Mouse (Mus musculus) embryonic facial prominence, embryonic 15.5 days (tissue): ENCODE results near the gene Vipr1. TPM values are rescaled to one million over a fixed set of nuclear protein-coding genes. Genes with fewer than 3 reads are reported as not detected.

ENCODE experiments used
- ATAC-seq: fragments of 200-750 bp; cut with Nextera tagmentation; 2 replicates; pipeline ENCODE4 v1.8.0; 2017; ENCODE audit warnings: low read depth, moderate TSS enrichment; ENCODE audit not compliant: insufficient number of reproducible peaks, low FRiP score, low TSS enrichment
- H3K27ac ChIP-seq: fragments of 300-500 bp; sonication (generic); replicated peaks from 2 replicates; pipeline ENCODE4 v1.5.1; 2015; ENCODE audit warnings: mild to moderate bottlenecking, inconsistent platforms
- H3K27me3 ChIP-seq: fragments of 300-500 bp; sonication (generic); 2 replicates; pipeline ENCODE4 v1.6.1; 2015; ENCODE audit warnings: inconsistent platforms
- H3K36me3 ChIP-seq: fragments of 300-500 bp; sonication (generic); 2 replicates; pipeline ENCODE4 v1.6.1; 2015; ENCODE audit warnings: mild to moderate bottlenecking, inconsistent platforms
- H3K4me1 ChIP-seq: fragments of 300-500 bp; sonication (generic); 2 replicates; pipeline ENCODE4 v1.6.1; 2015; ENCODE audit warnings: inconsistent platforms
- H3K4me2 ChIP-seq: fragments of 300-500 bp; sonication (generic); replicated peaks from 2 replicates; pipeline ENCODE4 v1.6.1; 2015; ENCODE audit warnings: mild to moderate bottlenecking, inconsistent platforms
- H3K4me3 ChIP-seq: fragments of 300-500 bp; sonication (generic); replicated peaks from 2 replicates; pipeline ENCODE4 v1.5.1; 2015; ENCODE audit warnings: mild to moderate bottlenecking, inconsistent platforms
- H3K9ac ChIP-seq: fragments of 300-500 bp; sonication (generic); 2 replicates; pipeline ENCODE4 v1.6.1; 2015; ENCODE audit warnings: inconsistent platforms
- H3K9me3 ChIP-seq: fragments of 300-500 bp; sonication (generic); replicated peaks from 2 replicates; pipeline ENCODE4 v1.6.1; 2016; ENCODE audit warnings: inconsistent platforms
- WGBS: fragments of 180-500 bp; shearing (Covaris S2); methylation state at CpG from one replicate; pipeline ENCODE4 v1.1.7; 2015; 5-methylcytosine and 5-hydroxymethylcytosine counted together
- polyA plus RNA-seq: library from polyadenylated mRNA; unstranded; fragments of >200 nt; fragmentation: Nextera tagmentation; extraction: Ambion mirVana; gene quantifications from 2 replicates; pipeline ENCODE4 v1.2.1, GENCODE M21; 2015

The Vipr1 gene
- polyA plus RNA-seq, 1 experiment from 2014 or later = 0.63 TPM

GRCm38 (mm10) chr9:121663467-121663866 is 21.0 kb downstream of the Vipr1 start:
- H3K4me3 ChIP-seq = no peak overlapping the region
- WGBS = 72% methylated on average over 6 of the region's 6 CpGs
- H3K9me3 ChIP-seq = no peaks in the 10 kb centered on the region
- no peak overlapping the region for H3K9ac ChIP-seq
- H3K4me2 ChIP-seq = no peak overlapping the region
- ATAC-seq = no peak
- no peaks in the 10 kb centered on the region for H3K36me3 ChIP-seq
- H3K27me3 ChIP-seq = peaks cover 19% of the 10 kb centered on the region
- H3K27ac ChIP-seq = no peak overlapping the region
- 0 out of 2 replicates have a peak, but pooled peaks cover 5% of the 10 kb centered on the region for H3K4me1 ChIP-seq

- H3K27ac ChIP-seq = no peak overlapping the region
- no peak overlapping the region for H3K4me2 ChIP-seq
- WGBS = 63% methylated on average over 5 of the region's 5 CpGs
- peaks cover 26% of the 10 kb centered on the region for H3K27me3 ChIP-seq
- H3K36me3 ChIP-seq = no peaks in the 10 kb centered on the region
- peaks cover 5% of the 10 kb centered on the region; the same call in 1 of the 2 replicates for H3K4me1 ChIP-seq
- H3K4me3 ChIP-seq = no peak overlapping the region
- ATAC-seq = no peak
- H3K9ac ChIP-seq = no peak overlapping the region
- H3K9me3 ChIP-seq = no peaks in the 10 kb centered on the region
These were observed 21.6 kb downstream of the Vipr1 start for GRCm38 (mm10) chr9:121664104-121664503.

- Histone ChIP-seq H3K27ac (no peak overlapping the region), H3K4me2 (no peak overlapping the region), H3K9ac (no peak overlapping the region), H3K9me3 (no peaks in the 10 kb centered on the region), H3K4me1 (peaks cover 18% of the 10 kb centered on the region), H3K4me3 (no peak overlapping the region), H3K36me3 (no peaks in the 10 kb centered on the region), H3K27me3 (peaks cover 47% of the 10 kb centered on the region)
- no peak for ATAC-seq
- 60% methylated on average over 16 of the region's 16 CpGs for WGBS
These were observed 24.6 kb downstream of the Vipr1 start for GRCm38 (mm10) chr9:121666957-121667630.

- no peaks in the 10 kb centered on the region for H3K36me3 ChIP-seq
- H3K4me3 ChIP-seq = no peak overlapping the region
- 74% methylated on average over 11 of the region's 11 CpGs for WGBS
- H3K9me3 ChIP-seq = no peaks in the 10 kb centered on the region
- H3K4me1 ChIP-seq = peaks cover 21% of the 10 kb centered on the region
- no peak for ATAC-seq
- no peak overlapping the region for H3K9ac ChIP-seq
- no peak overlapping the region for H3K4me2 ChIP-seq
- H3K27ac ChIP-seq = no peak overlapping the region
- H3K27me3 ChIP-seq = peaks cover 47% of the 10 kb centered on the region
These were observed 25.3 kb downstream of the Vipr1 start for GRCm38 (mm10) chr9:121667822-121668221.

- H3K9ac ChIP-seq = peak overlapping the region; percentile 22
- H3K9me3 ChIP-seq = no peaks in the 10 kb centered on the region
- ATAC-seq = no peak
- no peaks in the 10 kb centered on the region for H3K36me3 ChIP-seq
- WGBS = 3% methylated on average over 28 of the region's 28 CpGs
- peaks cover 21% of the 10 kb centered on the region for H3K4me1 ChIP-seq
- no peak overlapping the region for H3K27ac ChIP-seq
- H3K4me3 ChIP-seq = peak overlapping the region; percentile 37
- H3K4me2 ChIP-seq = peak overlapping the region; percentile 68
- peaks cover 47% of the 10 kb centered on the region for H3K27me3 ChIP-seq
These were observed 26.9 kb downstream of the Vipr1 start for GRCm38 (mm10) chr9:121669348-121669791.

GRCm38 (mm10) chr9:121671300-121671699 is 28.8 kb downstream of the Vipr1 start:
- Histone ChIP-seq H3K4me2 (no peak overlapping the region), H3K27me3 (peaks cover 42% of the 10 kb centered on the region), H3K9ac (no peak overlapping the region), H3K4me1 (peaks cover 21% of the 10 kb centered on the region), H3K4me3 (no peak overlapping the region), H3K9me3 (no peaks in the 10 kb centered on the region), H3K36me3 (no peaks in the 10 kb centered on the region), H3K27ac (no peak overlapping the region)
- WGBS = 30% methylated on average over 7 of the region's 7 CpGs
- no peak for ATAC-seq

- Histone ChIP-seq H3K4me2 (no peak overlapping the region), H3K27ac (no peak overlapping the region), H3K4me3 (no peak overlapping the region), H3K9me3 (no peaks in the 10 kb centered on the region), H3K36me3 (no peaks in the 10 kb centered on the region), H3K27me3 (peaks cover 39% of the 10 kb centered on the region), H3K4me1 (peaks cover 21% of the 10 kb centered on the region), H3K9ac (no peak overlapping the region)
- 51% methylated on average over 5 of the region's 5 CpGs for WGBS
- no peak for ATAC-seq
These were observed 29.8 kb downstream of the Vipr1 start for GRCm38 (mm10) chr9:121672311-121672710.

GRCm38 (mm10) chr9:121673716-121674115 is 31.2 kb downstream of the Vipr1 start:
- no peak for ATAC-seq
- WGBS = 77% methylated on average over 5 of the region's 5 CpGs
- H3K4me3 ChIP-seq = no peak overlapping the region
- H3K27me3 ChIP-seq = peaks cover 25% of the 10 kb centered on the region
- peaks cover 16% of the 10 kb centered on the region for H3K4me1 ChIP-seq
- no peak overlapping the region for H3K9ac ChIP-seq
- no peak overlapping the region for H3K27ac ChIP-seq
- H3K36me3 ChIP-seq = no peaks in the 10 kb centered on the region
- H3K4me2 ChIP-seq = no peak overlapping the region
- H3K9me3 ChIP-seq = no peaks in the 10 kb centered on the region

GRCm38 (mm10) chr9:121675011-121675410 is 32.5 kb downstream of the Vipr1 start:
- H3K27ac ChIP-seq = no peak overlapping the region
- H3K36me3 ChIP-seq = no peaks in the 10 kb centered on the region
- H3K4me2 ChIP-seq = no peak overlapping the region
- H3K9me3 ChIP-seq = no peaks in the 10 kb centered on the region
- WGBS = 79% methylated on average over 9 of the region's 9 CpGs
- H3K4me3 ChIP-seq = no peak overlapping the region
- ATAC-seq = no peak
- H3K27me3 ChIP-seq = peaks cover 12% of the 10 kb centered on the region
- H3K4me1 ChIP-seq = peaks cover 7% of the 10 kb centered on the region; the same call in 1 of the 2 replicates
- H3K9ac ChIP-seq = no peak overlapping the region

- 87% methylated on average over 2 of the region's 2 CpGs for WGBS
- H3K4me2 ChIP-seq = no peak overlapping the region
- H3K4me3 ChIP-seq = no peak overlapping the region
- peaks cover 6% of the 10 kb centered on the region; the same call in 1 of the 2 replicates for H3K4me1 ChIP-seq
- peaks cover 6% of the 10 kb centered on the region for H3K27me3 ChIP-seq
- H3K9ac ChIP-seq = no peak overlapping the region
- no peaks in the 10 kb centered on the region for H3K9me3 ChIP-seq
- ATAC-seq = no peak
- no peaks in the 10 kb centered on the region for H3K36me3 ChIP-seq
- no peak overlapping the region for H3K27ac ChIP-seq
These were observed 33.0 kb downstream of the Vipr1 start for GRCm38 (mm10) chr9:121675556-121675955.

GRCm38 (mm10) chr9:121677069-121677468 is 34.6 kb downstream of the Vipr1 start:
- Histone ChIP-seq H3K4me2 (no peak overlapping the region), H3K4me1 (peaks cover 4% of the 10 kb centered on the region; the same call in 1 of the 2 replicates), H3K27ac (no peak overlapping the region), H3K9ac (no peak overlapping the region), H3K36me3 (0 out of 2 replicates have a peak, but pooled peaks cover under 1% of the 10 kb centered on the region), H3K4me3 (no peak overlapping the region), H3K9me3 (no peaks in the 10 kb centered on the region), H3K27me3 (no peaks in the 10 kb centered on the region)
- ATAC-seq = no peak
- 71% methylated on average over 4 of the region's 4 CpGs for WGBS

GRCm38 (mm10) chr9:121677476-121677875 is 35.0 kb downstream of the Vipr1 start:
- 68% methylated on average over 8 of the region's 8 CpGs for WGBS
- Histone ChIP-seq H3K9ac (no peak overlapping the region), H3K36me3 (0 out of 2 replicates have a peak, but pooled peaks cover 5% of the 10 kb centered on the region), H3K27ac (no peak overlapping the region), H3K4me1 (no peaks in the 10 kb centered on the region), H3K4me3 (no peak overlapping the region), H3K4me2 (no peak overlapping the region), H3K9me3 (no peaks in the 10 kb centered on the region), H3K27me3 (no peaks in the 10 kb centered on the region)
- no peak for ATAC-seq
